Mouse (Mus musculus): ENCODE results near the gene Olfr190. TPM values are rescaled to one million over a fixed set of nuclear protein-coding genes. Genes with fewer than 3 reads are reported as not detected.
"Not testable (repeated sequence)": the region's sequence is repeated elsewhere in the genome, so short reads cannot be mapped to it uniquely, and the experiment has no call there.

The Olfr190 gene
- not detected for polyA plus RNA-seq (2017; shearing (Covaris generic))

- no peak for ATAC-seq
Observed at GRCm38 (mm10) chr16:59077905-59078304, at the start of gene Olfr190. TSS of gene Olfr190 (minus strand) at chr16:59078005.

GRCm38 (mm10) chr16:59120969-59121368 lies 43.2 kb upstream of the Olfr190 start, which contains the start of gene Olfr194:
TSS of gene Olfr194 (minus strand) at chr16:59121069.
- no peak for ATAC-seq

- ATAC-seq, result no peak
Observed at GRCm38 (mm10) chr16:59111781-59112180, 34.0 kb upstream of the Olfr190 start, which contains the start of gene Olfr193. TSS of gene Olfr193 (minus strand) at chr16:59111881.

GRCm38 (mm10) chr16:59108522-59108921 lies 30.7 kb upstream of the Olfr190 start:
- not testable (repeated sequence) for ATAC-seq

GRCm38 (mm10) chr16:59105312-59105711 lies 27.5 kb upstream of the Olfr190 start:
- no peak for ATAC-seq

GRCm38 (mm10) chr16:59089722-59090121 lies 11.9 kb upstream of the Olfr190 start, which contains the start of gene Olfr191:
TSS of gene Olfr191 (minus strand) at chr16:59089822.
- ATAC-seq, result not testable (repeated sequence)

- not testable (repeated sequence) for ATAC-seq
Observed at GRCm38 (mm10) chr16:59081113-59081512, 3.3 kb upstream of the Olfr190 start.

GRCm38 (mm10) chr16:59073520-59073919 lies 4.3 kb downstream of the Olfr190 start:
- ATAC-seq, result no peak

GRCm38 (mm10) chr16:59071755-59072154 lies 6.0 kb downstream of the Olfr190 start:
- no peak for ATAC-seq

GRCm38 (mm10) chr16:59062411-59062810 lies 15.4 kb downstream of the Olfr190 start:
- ATAC-seq, result not testable (repeated sequence)

- not testable (repeated sequence) for ATAC-seq
Observed at GRCm38 (mm10) chr16:59049286-59049685, 28.5 kb downstream of the Olfr190 start.

GRCm38 (mm10) chr16:59048860-59049259 lies 28.9 kb downstream of the Olfr190 start:
- ATAC-seq, result no peak

GRCm38 (mm10) chr16:59047579-59047978 lies 30.2 kb downstream of the Olfr190 start:
- no peak for ATAC-seq

- no peak for ATAC-seq
Observed at GRCm38 (mm10) chr16:59045835-59046234, 32.0 kb downstream of the Olfr190 start.

GRCm38 (mm10) chr16:59039710-59040109 lies 38.1 kb downstream of the Olfr190 start, which contains the start of gene Olfr187:
TSS of gene Olfr187 (minus strand) at chr16:59039767.
- no peak for ATAC-seq

GRCm38 (mm10) chr16:59030191-59030590 lies 47.6 kb downstream of the Olfr190 start, which contains the start of gene Olfr186:
TSS of gene Olfr186 (minus strand) at chr16:59030291.
- ATAC-seq, result no peak

Other genes starting within 250 kb of the Olfr190 start
- not detected for gene Olfr177, start 203.2 kb downstream of the Olfr190 start, polyA plus RNA-seq (2017; shearing (Covaris generic))
- not detected for gene Olfr178, start 185.9 kb downstream of the Olfr190 start, polyA plus RNA-seq (2017; shearing (Covaris generic))
- gene Olfr181, start 149.2 kb downstream of the Olfr190 start, polyA plus RNA-seq (2017; shearing (Covaris generic)), result not detected
- gene Olfr180, start 148.6 kb downstream of the Olfr190 start, polyA plus RNA-seq (2017; shearing (Covaris generic)), result not detected
- under 1 TPM in 1 of 2 experiments, not detected in 1; 0.17 TPM for gene Olfr183, start 82.6 kb downstream of the Olfr190 start, polyA plus RNA-seq (2017; shearing (Covaris generic))
- under 1 TPM in 1 of 2 experiments, not detected in 1; 0.40 TPM for gene Olfr186, start 47.7 kb downstream of the Olfr190 start, polyA plus RNA-seq (2017; shearing (Covaris generic))
- not detected for gene Olfr187, start 38.2 kb downstream of the Olfr190 start, polyA plus RNA-seq (2017; shearing (Covaris generic))
- gene Olfr191, start 11.8 kb upstream of the Olfr190 start, polyA plus RNA-seq (2017; shearing (Covaris generic)), result not detected
- not detected for gene Olfr193, start 33.9 kb upstream of the Olfr190 start, polyA plus RNA-seq (2017; shearing (Covaris generic))
- gene Olfr194, start 43.1 kb upstream of the Olfr190 start, polyA plus RNA-seq (2017; shearing (Covaris generic)), result not detected
- gene Olfr195, start 69.0 kb upstream of the Olfr190 start, polyA plus RNA-seq (2017; shearing (Covaris generic)), result not detected
- not detected for gene Olfr196, start 92.4 kb upstream of the Olfr190 start, polyA plus RNA-seq (2017; shearing (Covaris generic))
- not detected for gene Olfr198, start 125.5 kb upstream of the Olfr190 start, polyA plus RNA-seq (2017; shearing (Covaris generic))
- not detected for gene Olfr199, start 141.8 kb upstream of the Olfr190 start, polyA plus RNA-seq (2017; shearing (Covaris generic))
- gene Olfr201, start 194.6 kb upstream of the Olfr190 start, polyA plus RNA-seq (2017; shearing (Covaris generic)), result not detected
- under 1 TPM in 1 of 2 experiments, not detected in 1; 0.37 TPM for gene Olfr202, start 208.8 kb upstream of the Olfr190 start, polyA plus RNA-seq (2017; shearing (Covaris generic))
- gene Olfr203, start 220.9 kb upstream of the Olfr190 start, polyA plus RNA-seq (2017; shearing (Covaris generic)), result not detected
- gene Olfr204, start 240.2 kb upstream of the Olfr190 start, polyA plus RNA-seq (2017; shearing (Covaris generic)), result not detected